Mouse (Mus musculus) cerebellum, adult 11-12 months (tissue): ENCODE data around the gene Sept1.
"Not testable (repeated sequence)": the region's sequence is repeated elsewhere in the genome, so short reads cannot be mapped to it uniquely, and the experiment has no call there.

Experiments used
- DNase-seq: peaks from one replicate; pipeline ENCODE4 v3.0.0; 2022

Gene Sept1

DNA sequence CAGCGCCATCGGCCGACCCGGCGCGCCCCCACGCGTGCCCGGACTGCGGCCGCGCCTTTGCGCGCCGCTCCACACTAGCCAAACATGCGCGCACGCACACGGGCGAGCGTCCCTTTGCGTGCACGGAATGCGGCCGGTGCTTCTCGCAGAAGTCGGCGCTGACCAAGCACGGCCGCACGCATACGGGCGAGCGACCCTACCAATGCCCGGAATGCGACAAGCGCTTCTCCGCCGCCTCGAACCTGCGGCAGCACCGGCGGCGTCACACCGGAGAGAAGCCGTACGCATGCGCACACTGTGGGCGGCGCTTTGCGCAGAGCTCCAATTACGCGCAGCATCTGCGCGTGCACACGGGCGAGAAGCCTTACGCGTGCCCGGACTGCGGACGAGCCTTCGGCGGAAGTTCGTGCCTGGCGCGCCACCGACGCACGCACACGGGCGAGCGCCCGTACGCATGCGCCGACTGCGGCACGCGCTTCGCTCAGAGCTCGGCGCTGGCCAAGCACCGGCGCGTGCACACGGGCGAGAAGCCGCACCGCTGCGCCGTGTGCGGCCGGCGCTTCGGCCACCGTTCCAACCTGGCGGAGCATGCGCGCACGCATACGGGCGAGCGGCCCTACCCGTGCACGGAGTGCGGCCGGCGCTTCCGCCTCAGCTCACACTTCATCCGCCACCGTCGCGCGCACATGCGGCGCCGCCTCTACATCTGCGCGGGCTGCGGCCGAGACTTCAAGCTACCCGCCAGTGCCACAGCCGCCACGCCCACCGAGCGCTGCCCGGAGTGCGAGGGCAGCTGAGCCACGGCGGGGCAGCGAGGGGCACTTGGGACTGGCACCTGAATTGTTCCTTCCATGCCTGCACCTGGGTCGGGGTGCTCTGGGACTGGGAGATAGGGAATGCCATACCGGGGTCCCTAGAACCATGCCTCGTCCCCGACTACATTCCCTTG is 21.2 kb upstream of the Sept1 start:
- peak; percentile 98 for DNase-seq

GRCm38 (mm10) chr7:127253341-127253740 is 20.4 kb upstream of the Sept1 start:
- peak; percentile 62 for DNase-seq

GRCm38 (mm10) chr7:127252414-127252813 is 19.5 kb upstream of the Sept1 start:
- no peak for DNase-seq

DNA sequence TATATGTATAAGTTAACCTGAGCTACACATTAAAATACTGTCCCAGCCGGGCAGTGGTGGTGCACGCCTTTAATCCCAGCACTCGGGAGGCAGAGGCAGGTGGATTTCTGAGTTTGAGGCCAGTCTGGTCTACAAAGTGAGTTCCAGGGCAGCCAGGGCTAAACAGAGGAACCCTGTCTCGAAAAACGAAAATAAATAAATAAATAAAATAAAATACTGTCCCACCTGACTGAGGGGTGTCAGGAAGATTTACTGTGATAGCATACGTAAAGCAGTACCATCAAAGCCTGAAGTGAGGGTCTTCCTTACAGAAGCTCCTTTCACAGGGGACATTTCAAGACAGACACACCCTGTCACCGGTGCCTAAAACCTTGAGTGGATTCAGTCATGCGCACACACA is 17.6 kb upstream of the Sept1 start:
- DNase-seq, result not testable (repeated sequence)

GRCm38 (mm10) chr7:127244658-127245510 is 12.0 kb upstream of the Sept1 start:
- no peak for DNase-seq

GRCm38 (mm10) chr7:127243870-127244657 is 11.1 kb upstream of the Sept1 start, which contains the start of gene Zfp771:
Zfp771 (plus strand) TSS chr7:127244274.
- DNase-seq, result peak; percentile 95

DNA sequence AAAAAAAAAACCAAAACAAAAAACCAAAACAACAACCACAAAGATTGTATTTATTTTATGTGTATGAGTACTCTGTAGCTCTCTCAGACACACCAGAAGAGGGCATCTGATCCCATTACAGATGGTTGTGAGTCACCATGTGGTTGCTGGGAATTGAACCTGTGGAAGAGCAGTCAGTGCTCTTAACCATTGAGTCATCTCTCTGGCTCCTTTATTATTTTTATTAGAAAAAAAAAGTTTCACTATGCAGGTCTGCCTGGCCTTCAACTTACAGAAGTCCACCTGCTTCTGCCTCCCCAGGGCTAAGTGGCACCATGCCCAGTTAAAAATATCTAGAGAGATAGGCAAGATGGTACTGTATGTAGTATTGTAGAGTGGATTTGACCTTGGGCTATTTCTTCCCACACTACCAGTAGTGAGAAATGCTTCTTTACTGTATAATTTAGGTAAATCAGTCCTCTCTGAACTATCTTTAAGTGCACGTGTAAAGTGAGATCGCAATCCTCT is 10.5 kb upstream of the Sept1 start:
- no peak for DNase-seq

- DNase-seq, result peak; percentile 18
Observed at GRCm38 (mm10) chr7:127234777-127235176, 1.8 kb upstream of the Sept1 start.

DNA sequence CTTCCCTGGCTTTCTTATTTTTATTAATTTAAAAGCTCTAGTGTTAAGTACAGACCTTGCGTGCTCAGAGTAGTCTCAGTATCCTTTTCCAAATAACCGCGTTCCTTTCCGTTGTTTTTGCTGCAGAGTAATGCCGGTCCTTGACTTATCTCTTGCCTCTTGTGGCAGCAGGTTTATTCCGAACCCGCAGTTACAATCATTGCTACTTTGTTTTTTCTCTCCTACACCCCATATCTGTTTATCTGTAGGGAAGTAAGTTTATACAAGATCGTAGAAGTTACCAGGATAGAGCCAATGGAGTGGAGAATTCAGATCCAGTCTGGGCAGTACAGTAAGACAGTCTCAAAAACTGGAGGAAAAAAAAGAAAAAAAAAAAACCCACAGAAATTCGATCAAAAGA is 835 bp upstream of the Sept1 start:
- DNase-seq, result no peak

- DNase-seq, result no peak
Observed at GRCm38 (mm10) chr7:127233368-127233749, 429 bp upstream of the Sept1 start.

GRCm38 (mm10) chr7:127231826-127232621 is 906 bp downstream of the Sept1 start:
- DNase-seq, result peak; percentile 21

DNA sequence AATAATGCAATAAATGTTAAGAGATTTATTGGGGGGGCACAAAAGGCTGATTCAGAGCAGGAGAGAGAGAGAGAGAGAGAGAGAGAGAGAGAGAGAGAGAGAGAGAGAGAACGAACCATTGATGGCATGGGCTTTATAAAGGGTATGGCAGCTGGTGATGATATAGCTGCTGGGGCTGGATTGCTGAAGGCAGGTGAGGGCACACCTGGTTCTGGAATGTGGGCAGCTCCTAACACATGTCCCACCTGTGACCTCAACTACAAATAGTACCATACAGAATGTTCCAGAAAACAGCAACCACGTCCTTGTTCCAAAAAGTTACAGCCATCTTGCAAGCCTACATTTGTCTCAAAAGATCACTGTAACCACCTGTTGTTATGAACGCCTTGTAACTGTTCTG is 1.6 kb downstream of the Sept1 start:
- DNase-seq, result no peak

DNA sequence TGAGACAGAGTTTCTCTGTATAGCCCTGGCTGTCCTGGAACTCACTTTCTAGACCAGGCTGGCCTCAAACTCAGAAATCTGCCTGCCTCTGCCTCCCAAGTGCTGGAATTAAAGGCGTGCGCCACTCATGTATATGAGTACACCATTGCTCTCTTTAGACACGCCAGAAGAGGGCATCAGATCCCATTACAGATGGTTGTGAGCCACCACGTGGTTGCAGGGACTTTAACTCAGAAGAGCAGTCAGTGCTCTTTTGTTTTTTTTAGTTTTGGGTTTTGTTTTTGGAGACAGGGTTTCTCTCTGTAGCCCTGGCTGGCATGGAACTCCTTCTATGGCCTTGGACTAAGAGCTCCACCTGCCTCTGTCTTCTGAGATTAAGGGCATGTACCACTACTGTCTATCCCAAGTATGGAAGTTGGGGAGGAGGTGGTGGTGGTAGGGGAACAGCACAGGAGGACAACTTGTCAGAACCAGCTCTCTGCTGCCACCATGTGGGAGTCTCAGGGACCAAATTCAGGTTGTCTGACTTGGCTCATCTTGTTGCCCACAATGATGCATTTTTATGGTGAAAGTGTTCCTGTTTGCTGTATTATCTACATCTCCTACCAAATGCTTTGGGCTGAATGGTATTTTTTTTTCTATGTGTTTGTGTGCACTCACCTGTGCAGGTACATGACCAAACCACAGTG is 4.2 kb downstream of the Sept1 start:
- peak; percentile 67 for DNase-seq

GRCm38 (mm10) chr7:127225147-127225995 is 7.6 kb downstream of the Sept1 start:
- no peak for DNase-seq

DNA sequence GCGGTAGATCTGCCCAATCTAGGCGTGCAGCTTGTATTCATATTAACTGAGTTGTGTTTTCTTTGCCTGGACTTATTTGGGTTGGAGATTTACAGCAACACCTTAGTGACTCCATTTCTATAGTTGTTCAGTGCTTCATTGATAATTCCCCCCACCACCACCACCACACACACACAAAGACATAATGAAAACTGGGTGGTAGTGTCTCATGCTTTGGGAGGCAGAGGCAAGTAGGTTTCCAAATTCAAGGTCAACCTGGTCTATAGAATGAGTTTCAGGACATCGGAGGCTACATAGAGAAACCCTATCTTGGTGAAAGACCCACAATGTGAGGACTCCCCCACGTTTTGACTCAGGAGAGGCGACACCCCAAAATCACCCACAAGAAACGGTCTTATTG is 8.3 kb downstream of the Sept1 start:
- DNase-seq, result no peak

- no peak for DNase-seq
Observed at GRCm38 (mm10) chr7:127223515-127224478, 9.1 kb downstream of the Sept1 start.

DNA sequence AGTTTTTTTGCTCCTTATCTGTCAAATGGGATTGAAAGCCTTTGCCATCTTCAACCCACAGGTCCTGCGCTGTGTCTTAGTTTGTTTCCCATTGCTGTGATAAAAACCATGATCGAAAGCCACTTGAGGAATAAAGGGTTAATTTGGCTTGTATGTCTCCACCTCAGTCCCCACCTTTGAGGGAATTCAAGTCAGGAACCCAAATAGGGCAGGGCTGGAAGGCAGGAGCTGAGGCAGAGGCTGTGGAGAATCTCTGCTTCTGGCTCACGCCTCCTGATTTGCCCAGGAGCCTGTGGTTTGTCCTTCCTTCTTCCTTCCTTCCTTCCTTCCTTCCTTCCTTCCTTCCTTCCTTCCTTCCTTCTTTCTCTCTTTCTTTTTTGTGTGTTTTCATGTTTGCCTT is 9.8 kb downstream of the Sept1 start:
- no peak for DNase-seq

DNA sequence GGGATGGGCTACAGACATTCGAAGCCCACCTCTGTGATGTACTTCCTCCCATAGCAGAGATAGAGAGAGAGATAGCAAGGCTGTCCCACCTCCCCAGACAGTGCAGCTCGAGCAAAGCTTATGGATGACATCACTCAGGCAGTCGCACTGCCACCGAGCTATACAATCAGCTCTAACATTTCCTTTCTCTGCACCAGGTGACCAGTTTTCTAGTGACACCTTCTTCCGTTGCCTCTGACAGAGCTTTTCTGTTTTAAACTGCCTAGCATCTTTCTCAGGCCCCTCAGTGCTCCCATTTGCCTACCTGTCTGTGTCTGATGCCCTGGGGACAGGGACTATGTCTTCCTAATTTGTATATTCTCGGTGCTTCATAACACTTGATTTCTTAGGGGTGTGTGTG is 12.5 kb downstream of the Sept1 start:
- no peak for DNase-seq

DNA sequence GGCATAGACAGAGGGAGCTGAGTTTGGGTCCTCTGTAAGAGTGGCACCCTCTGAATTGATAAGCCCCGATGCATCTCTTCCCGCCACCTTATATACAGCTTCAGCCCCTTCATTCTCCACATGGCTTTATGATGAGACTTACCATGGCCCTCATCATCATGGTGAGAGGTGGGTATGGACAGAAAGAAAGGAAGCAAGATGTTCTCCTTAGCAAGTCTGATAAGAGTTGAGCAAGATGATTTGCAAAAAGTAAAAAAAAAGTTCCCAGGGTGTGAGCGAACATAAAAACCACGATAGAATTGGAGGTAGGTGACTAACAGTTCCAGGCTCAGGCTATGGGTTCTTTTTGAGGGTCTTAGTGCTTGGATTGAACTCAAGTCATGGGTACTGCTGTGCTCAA is 14.3 kb downstream of the Sept1 start:
- no peak for DNase-seq
